Mouse (Mus musculus) CH12.LX (cell line): ENCODE data around the gene Pkn1.

ENCODE experiments used
- CHD2 ChIP-seq: IDR thresholded peaks from 2 replicates; pipeline ENCODE4 v1.6.1; 2011; ENCODE audit warnings: low read length, improper control_type of control experiment
- CTCF ChIP-seq, 2 experiments: IDR thresholded peaks in 1 of 2; conservative IDR thresholded peaks in 1 of 2; 2 replicates each; pipeline ENCODE4 v1.5.1; 2011 to 2012; ENCODE audit warnings: low read depth in 2 of 2, low read length in 2 of 2, improper control_type of control experiment in 1 of 2, inconsistent platforms in 1 of 2, mild to moderate bottlenecking in 1 of 2, moderate library complexity in 1 of 2
- EP300 ChIP-seq: IDR thresholded peaks from 2 replicates; pipeline ENCODE4 v1.6.1; 2011; ENCODE audit warnings: low read length, improper control_type of control experiment
- KAT2A ChIP-seq: IDR thresholded peaks from 2 replicates; pipeline ENCODE4 v1.6.1; 2012; ENCODE audit warnings: low read length, improper control_type of control experiment, inconsistent platforms; ENCODE audit not compliant: insufficient replicate concordance
- MAFK ChIP-seq: IDR thresholded peaks from 2 replicates; pipeline ENCODE4 v1.6.1; 2011; ENCODE audit warnings: low read length, improper control_type of control experiment; ENCODE audit not compliant: insufficient replicate concordance
- NELFE ChIP-seq: IDR thresholded peaks from 2 replicates; pipeline ENCODE4 v1.6.1; 2011; ENCODE audit warnings: low read depth, low read length, improper control_type of control experiment
- NRF1 ChIP-seq: IDR thresholded peaks from 2 replicates; pipeline ENCODE4 v1.6.1; 2014; ENCODE audit warnings: low read depth, mild to moderate bottlenecking, inconsistent platforms, low read length, improper control_type of control experiment, moderate library complexity
- POLR2A ChIP-seq: IDR thresholded peaks from 2 replicates; pipeline ENCODE4 v1.6.1; 2011; ENCODE audit warnings: low read depth, mild to moderate bottlenecking, improper control_type of control experiment, low read length
- RAD21 ChIP-seq: IDR thresholded peaks from 2 replicates; pipeline ENCODE4 v1.6.1; 2011; ENCODE audit warnings: low read depth, mild to moderate bottlenecking, low read length, improper control_type of control experiment, moderate library complexity
- RCOR1 ChIP-seq: conservative IDR thresholded peaks from 2 replicates; pipeline ENCODE4 v1.6.1; 2012; ENCODE audit warnings: low read depth, mild to moderate bottlenecking, inconsistent platforms, low read length, improper control_type of control experiment
- SMC3 ChIP-seq: IDR thresholded peaks from 2 replicates; pipeline ENCODE4 v1.6.1; 2011; ENCODE audit warnings: low read depth, low read length, improper control_type of control experiment
- USF2 ChIP-seq: conservative IDR thresholded peaks from 2 replicates; pipeline ENCODE4 v1.6.1; 2011; ENCODE audit warnings: low read depth, low read length, improper control_type of control experiment
- ZC3H11A ChIP-seq: IDR thresholded peaks from 2 replicates; pipeline ENCODE4 v1.6.1; 2012; ENCODE audit warnings: low read depth, mild to moderate bottlenecking, inconsistent platforms, low read length, improper control_type of control experiment
- ZMIZ1 ChIP-seq: IDR thresholded peaks from 2 replicates; pipeline ENCODE4 v1.6.1; 2012; ENCODE audit warnings: low read depth, mild to moderate bottlenecking, inconsistent platforms, low read length, improper control_type of control experiment

- TF ChIP-seq CTCF (conservative IDR thresholded peaks at IDR 0.05 in 1 of 2, IDR thresholded peaks at IDR 0.05 in 1 of 2; ENCODE audit: low read depth in 2 of 2, low read length in 2 of 2): no peak
- no peak for TF ChIP-seq MAFK
- no peak for TF ChIP-seq POLR2A
- no peak for TF ChIP-seq ZC3H11A
- TF ChIP-seq CHD2: no peak
- TF ChIP-seq KAT2A: no peak
- no peak for TF ChIP-seq RAD21
- no peak for TF ChIP-seq RCOR1
- TF ChIP-seq USF2: no peak
- no peak for TF ChIP-seq EP300
- TF ChIP-seq NELFE: no peak
- no peak for TF ChIP-seq SMC3
- TF ChIP-seq ZMIZ1: no peak
- TF ChIP-seq NRF1: peak; percentile 53
Measured at GRCm38 (mm10) chr8:83695351-83696106, 3.5 kb downstream of the Pkn1 start.
